Mouse (Mus musculus) C2C12 (cell line): ENCODE results near the gene Cux1. TPM values are rescaled to one million over a fixed set of nuclear protein-coding genes. Genes with fewer than 3 reads are reported as not detected.
"Not testable (repeated sequence)": the region's sequence is repeated elsewhere in the genome, so short reads cannot be mapped to it uniquely, and the experiment has no call there.

Experiments used
- H3K27me3 ChIP-seq: one replicate; pipeline ENCODE4 v1.6.1; 2011; ENCODE audit not compliant: control insufficient read depth, insufficient read depth, insufficient read length
- H3K36me3 ChIP-seq: one replicate; pipeline ENCODE4 v1.6.1; 2011; ENCODE audit not compliant: control insufficient read depth, insufficient read depth
- H3K4me3 ChIP-seq: one replicate; pipeline ENCODE4 v1.5.1; 2011; ENCODE audit warnings: mild to moderate bottlenecking, control low read depth; ENCODE audit not compliant: poor library complexity, insufficient read depth, severe bottlenecking
- H3K79me2 ChIP-seq: one replicate; pipeline ENCODE4 v1.6.1; 2011; ENCODE audit not compliant: control insufficient read depth, insufficient read depth
- H3K79me3 ChIP-seq: one replicate; pipeline ENCODE4 v1.6.1; 2011; ENCODE audit warnings: low read depth, control low read depth
- H3ac ChIP-seq: one replicate; pipeline ENCODE3; 2011; ENCODE audit warnings: low read depth; ENCODE audit not compliant: control insufficient read depth, insufficient read length
- CEBPB ChIP-seq: IDR thresholded peaks from one replicate; pipeline ENCODE4 v1.6.1; 2011; ENCODE audit warnings: low read depth, mild to moderate bottlenecking, control low read depth, moderate library complexity
- CTCF ChIP-seq: IDR thresholded peaks from one replicate; pipeline ENCODE4 v1.5.1; 2011; ENCODE audit not compliant: control insufficient read depth, insufficient read depth, insufficient read length
- FOSL1 ChIP-seq: IDR thresholded peaks from one replicate; pipeline ENCODE4 v1.8.0; 2011; ENCODE audit warnings: mild to moderate bottlenecking, low read length; ENCODE audit not compliant: poor library complexity, insufficient read depth, severe bottlenecking
- MAX ChIP-seq: IDR thresholded peaks from one replicate; pipeline ENCODE4 v1.6.1; 2011; ENCODE audit warnings: mild to moderate bottlenecking, control low read depth
- MYOD1 ChIP-seq: IDR thresholded peaks from one replicate; pipeline ENCODE4 v1.6.1; 2011; ENCODE audit warnings: low read depth; ENCODE audit not compliant: control insufficient read depth, insufficient read length
- MYOG ChIP-seq: IDR thresholded peaks from one replicate; pipeline ENCODE4 v1.6.1; 2011; ENCODE audit not compliant: control insufficient read depth, insufficient read length; ENCODE audit errors: extremely low read depth
- USF1 ChIP-seq: IDR thresholded peaks from one replicate; pipeline ENCODE4 v1.6.1; 2011; ENCODE audit warnings: low read depth, mild to moderate bottlenecking, control low read depth, moderate library complexity
- polyA plus RNA-seq: library from polyadenylated mRNA; unstranded; fragments of >200 nt; fragmentation: generic; extraction: Trizol; gene quantifications from one replicate; pipeline ENCODE4 v1.2.1, GENCODE M21; 2012; ENCODE audit warnings: missing spikeins

Gene Cux1
- polyA plus RNA-seq, 1 experiment = 43.9 TPM

DNA sequence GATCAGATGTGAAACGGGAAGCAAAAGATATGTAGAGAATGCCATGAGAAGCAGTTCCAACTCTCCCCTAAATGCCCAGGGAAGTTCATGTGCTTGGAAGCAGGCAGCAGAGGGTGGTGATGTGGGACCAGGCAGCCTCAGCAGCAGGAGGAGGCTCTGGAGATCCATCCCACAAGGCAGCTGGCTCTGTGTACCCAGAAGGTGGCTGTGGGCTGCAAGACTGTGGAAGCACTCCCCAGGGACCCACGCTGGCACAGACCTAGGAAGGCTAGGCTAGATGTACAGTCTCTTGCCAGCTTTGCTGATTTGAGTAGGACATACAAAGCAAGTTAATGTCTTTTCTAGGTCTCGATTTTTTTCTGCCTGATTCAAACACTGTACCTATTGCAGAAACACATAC lies 91.0 kb downstream of the Cux1 start:
- H3K79me3 ChIP-seq = peaks cover 21% of the 10 kb centered on the region

DNA sequence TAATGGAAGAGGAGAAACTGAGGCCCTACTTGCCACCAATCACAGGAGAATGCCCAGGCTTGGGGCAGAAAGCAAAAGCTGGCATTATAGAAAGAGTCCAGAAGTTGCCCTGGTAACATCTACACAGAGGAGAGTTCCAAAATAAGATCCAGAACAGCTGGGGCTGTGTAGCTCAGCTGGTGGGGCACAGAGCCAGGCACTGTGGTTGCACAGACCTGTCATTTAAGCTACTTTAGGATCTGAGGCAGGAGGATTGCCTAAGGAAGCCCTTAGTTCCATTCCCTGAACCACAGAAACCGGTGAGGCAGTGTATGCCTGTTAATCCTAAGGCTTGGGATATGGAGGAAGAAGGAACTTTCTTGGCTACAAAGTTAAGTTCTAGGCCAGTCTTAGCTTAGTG lies 92.1 kb downstream of the Cux1 start:
- H3K27me3 ChIP-seq = no peaks in the 10 kb centered on the region
- no peak overlapping the region for H3K4me3 ChIP-seq
- TF ChIP-seq MYOG (no peak), MAX (no peak), MYOD1 (peak; percentile 6), CTCF (no peak), USF1 (no peak)
- peaks cover 26% of the 10 kb centered on the region for H3K79me3 ChIP-seq
- H3K79me2 ChIP-seq = peaks cover 87% of the 10 kb centered on the region
- no peaks in the 10 kb centered on the region for H3K36me3 ChIP-seq
- H3ac ChIP-seq = no peak overlapping the region

More for the DNA sequence above, 91.0 kb downstream of the Cux1 start:
- Histone ChIP-seq H3ac (no peak overlapping the region), H3K27me3 (no peaks in the 10 kb centered on the region), H3K4me3 (no peak overlapping the region), H3K79me2 (peaks cover 80% of the 10 kb centered on the region), H3K36me3 (peaks cover 5% of the 10 kb centered on the region)
- TF ChIP-seq MAX = no peak
- no peak for TF ChIP-seq MYOD1
- TF ChIP-seq FOSL1 = no peak
- TF ChIP-seq CTCF = no peak
- no peak for TF ChIP-seq USF1
- no peak for TF ChIP-seq CEBPB
- no peak for TF ChIP-seq MYOG

DNA sequence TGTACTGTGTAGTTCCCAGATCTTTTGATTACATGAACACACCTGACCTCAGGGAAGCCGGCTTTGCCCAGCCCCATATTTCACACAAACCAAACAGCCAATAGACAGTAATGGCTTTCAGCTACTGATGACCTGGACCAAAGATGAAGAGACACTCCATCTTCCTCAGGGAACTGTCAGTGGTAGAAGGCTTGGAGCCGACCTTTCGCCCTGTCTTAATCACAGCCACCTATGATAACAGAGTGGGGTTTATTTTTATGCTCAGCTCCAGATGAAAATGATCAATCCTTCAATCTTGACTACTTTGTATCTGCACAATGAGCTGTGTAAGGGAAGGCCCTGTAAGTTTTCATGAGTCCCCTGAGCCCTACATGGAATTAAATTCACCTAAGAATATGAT lies 93.2 kb downstream of the Cux1 start:
- Histone ChIP-seq H3K36me3 (no peaks in the 10 kb centered on the region), H3K4me3 (no peak overlapping the region), H3K79me2 (peaks cover 95% of the 10 kb centered on the region), H3K27me3 (no peaks in the 10 kb centered on the region), H3ac (no peak overlapping the region), H3K79me3 (peaks cover 26% of the 10 kb centered on the region)
- TF ChIP-seq CEBPB (no peak), USF1 (no peak), FOSL1 (no peak), MYOG (no peak), MYOD1 (no peak), MAX (no peak), CTCF (no peak)

DNA sequence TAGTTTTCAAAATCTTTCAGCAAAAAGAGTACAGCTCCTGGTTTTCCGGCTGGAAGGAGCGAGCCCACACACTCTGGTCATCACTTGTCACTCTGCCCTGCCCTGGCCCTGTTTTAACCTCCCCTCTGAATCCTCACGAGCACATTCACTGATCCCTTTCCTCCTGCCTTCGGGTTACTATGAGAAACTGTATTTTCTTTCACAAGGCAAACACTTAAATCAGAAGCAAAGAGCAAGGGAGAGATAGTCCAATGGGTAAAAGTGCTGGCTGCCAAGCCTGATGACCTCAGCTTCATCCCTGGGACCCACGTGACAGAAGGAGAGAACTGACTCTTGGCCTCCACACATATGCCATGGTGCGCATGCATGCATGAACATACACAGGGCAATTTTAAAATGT lies 94.0 kb downstream of the Cux1 start:
- H3ac ChIP-seq = no peak overlapping the region
- no peak for TF ChIP-seq MAX
- TF ChIP-seq MYOG = no peak
- TF ChIP-seq MYOD1 = no peak
- TF ChIP-seq CEBPB = no peak
- no peak for TF ChIP-seq CTCF
- no peak for TF ChIP-seq FOSL1
- TF ChIP-seq USF1 = no peak
- peaks cover 95% of the 10 kb centered on the region for H3K79me2 ChIP-seq
- peaks cover 31% of the 10 kb centered on the region for H3K79me3 ChIP-seq
- H3K27me3 ChIP-seq = no peaks in the 10 kb centered on the region
- no peak overlapping the region for H3K4me3 ChIP-seq
- no peaks in the 10 kb centered on the region for H3K36me3 ChIP-seq

DNA sequence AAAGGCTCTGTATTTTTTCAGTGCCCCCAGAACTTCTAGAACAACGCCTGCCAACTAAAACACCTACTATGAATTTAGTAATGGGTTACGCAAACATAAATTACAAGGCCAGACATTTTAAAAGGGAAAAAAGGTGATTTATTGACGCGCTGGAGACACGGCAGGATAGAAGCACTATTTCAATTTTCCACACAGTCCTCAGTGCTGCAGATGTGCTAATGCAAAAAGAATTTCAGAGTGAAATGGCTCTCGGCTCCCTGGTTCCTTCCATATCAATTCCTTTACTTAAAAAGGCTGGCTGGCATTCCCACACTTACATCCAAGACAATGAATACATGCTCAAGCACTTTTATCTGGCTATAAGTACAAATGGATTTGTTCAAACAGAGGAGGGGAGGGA lies 94.4 kb downstream of the Cux1 start:
- TF ChIP-seq MYOG (no peak), FOSL1 (no peak), CTCF (no peak), MYOD1 (no peak), MAX (no peak), USF1 (no peak), CEBPB (no peak)
- Histone ChIP-seq H3K79me2 (peaks cover 95% of the 10 kb centered on the region), H3K79me3 (peaks cover 29% of the 10 kb centered on the region), H3K4me3 (no peak overlapping the region), H3K27me3 (no peaks in the 10 kb centered on the region), H3K36me3 (no peaks in the 10 kb centered on the region), H3ac (no peak overlapping the region)

DNA sequence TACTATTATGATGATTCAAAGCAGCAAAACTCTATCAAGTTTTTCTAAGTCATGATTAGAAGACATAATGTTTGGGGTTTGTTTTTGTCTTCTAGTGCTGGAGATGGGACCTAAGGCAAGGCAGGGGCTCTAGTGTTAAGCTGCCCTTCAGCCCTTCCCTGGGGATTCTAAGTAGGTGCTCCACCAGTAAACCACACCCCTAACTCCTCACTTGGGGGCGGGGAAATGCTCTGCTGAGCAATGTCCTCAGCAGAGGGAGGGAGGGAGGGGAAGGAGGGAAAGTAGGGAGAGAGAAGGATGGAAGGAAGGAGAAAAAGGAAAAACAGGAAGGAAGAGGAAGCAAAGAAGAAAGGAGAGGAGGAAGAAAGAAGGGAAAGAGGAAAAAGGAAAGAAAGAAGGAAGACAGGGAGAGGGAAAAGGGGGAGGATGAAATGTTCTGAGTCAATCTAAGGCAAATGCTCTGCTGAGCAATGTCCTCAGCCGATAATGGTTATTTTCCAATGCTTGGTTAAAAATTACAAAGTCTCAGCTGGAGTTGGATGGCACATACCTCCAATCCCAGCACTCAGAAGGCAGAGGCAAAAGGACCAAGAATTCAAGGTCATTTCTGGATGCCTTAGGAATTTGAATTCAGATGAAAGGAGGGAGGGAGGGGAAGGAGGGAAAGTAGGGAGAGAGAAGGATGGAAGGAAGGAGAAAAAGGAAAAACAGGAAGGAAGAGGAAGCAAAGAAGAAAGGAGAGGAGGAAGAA lies 96.1 kb downstream of the Cux1 start:
- not testable (repeated sequence) for H3K4me3 ChIP-seq, H3K27me3 ChIP-seq, H3ac ChIP-seq, H3K36me3 ChIP-seq
- peaks cover 29% of the 10 kb centered on the region for H3K79me3 ChIP-seq
- H3K79me2 ChIP-seq = peaks cover 89% of the 10 kb centered on the region
